ENCODE assay signal across 8 mouse cellular contexts in the genomic region with DNA sequence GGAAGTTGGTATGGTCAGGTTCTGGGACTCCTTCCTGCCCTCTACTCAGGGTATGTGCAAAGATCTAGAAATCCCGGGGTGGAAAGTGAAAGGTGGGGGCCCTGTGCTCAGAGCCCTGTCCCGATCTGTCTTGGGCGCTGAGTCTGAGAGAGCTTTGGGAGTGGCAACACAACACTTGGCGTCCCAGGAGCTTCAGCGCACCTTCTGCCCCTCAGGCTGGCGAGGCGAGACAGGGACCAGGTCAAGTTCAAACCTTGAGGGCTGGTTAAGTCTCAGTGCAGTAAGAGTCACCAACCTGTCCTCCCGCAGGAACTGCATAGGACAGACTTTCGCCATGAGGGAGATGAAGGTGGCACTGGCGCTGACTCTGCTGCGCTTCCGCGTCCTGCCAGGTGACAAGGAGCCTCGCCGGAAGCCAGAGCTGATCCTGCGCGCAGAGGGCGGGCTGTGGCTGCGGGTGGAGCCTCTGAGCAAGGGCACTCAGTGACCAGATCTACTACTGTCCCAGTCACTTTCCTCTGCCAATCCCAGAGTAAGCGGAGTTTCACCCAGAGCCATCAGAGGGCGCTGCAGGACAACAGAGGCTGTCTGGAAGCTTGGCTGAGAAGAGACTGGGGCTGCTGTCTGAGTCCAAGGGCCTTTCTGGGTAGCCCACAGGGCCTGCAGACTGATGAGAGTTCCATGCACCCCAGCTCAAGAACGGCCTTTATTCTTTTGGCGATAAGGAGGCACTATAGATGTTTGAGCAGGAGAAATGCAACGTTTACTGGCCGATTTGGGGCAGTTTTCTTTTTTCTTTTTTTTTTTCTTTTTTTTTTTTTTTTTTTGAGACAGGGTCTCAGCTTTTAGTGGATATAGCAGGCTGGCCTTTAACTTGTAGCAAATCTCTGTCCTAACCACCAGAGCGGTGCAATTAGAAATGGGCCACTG. TPM values are rescaled to one million over a fixed set of nuclear protein-coding genes. Genes with fewer than 3 reads are reported as not detected.
DNase-seq lines count a peak whose midpoint lies in the region; ATAC-seq and TF ChIP-seq lines count a peak whose summit lies in the region.

No protein-coding gene starts in this region.

- no peak overlapping the region for H3K27ac ChIP-seq in forebrain, embryonic 15.5 days (replicated peaks)
- H3K27ac ChIP-seq in neural tube, embryonic 14.5 days (ENCODE audit: low read depth, low read length), result no peak overlapping the region

- peak overlapping the region; percentile 30 for H3K4me2 ChIP-seq in forebrain, embryonic 15.5 days (replicated peaks)
- peak overlapping the region; percentile 24; the same call in 1 of the 2 replicates for H3K4me2 ChIP-seq in neural tube, embryonic 14.5 days (ENCODE audit: low read depth, low read length)

- no peak overlapping the region for H3K4me3 ChIP-seq in G1E (ENCODE audit: low read depth, low read length)
- no peak overlapping the region for H3K4me3 ChIP-seq in forebrain, embryonic 15.5 days
- H3K4me3 ChIP-seq in neural tube, embryonic 14.5 days (ENCODE audit: low read depth, low read length), result no peak overlapping the region

- H3K9ac ChIP-seq in forebrain, embryonic 15.5 days (replicated peaks), result no peak overlapping the region
- H3K9ac ChIP-seq in neural tube, embryonic 14.5 days (replicated peaks; ENCODE audit: low read depth, low read length), result no peak overlapping the region

- TF ChIP-seq CTCF in G1E (IDR thresholded peaks at IDR 0.05; ENCODE audit: low read depth, low read length), result 0 out of 2 replicates have a peak, but pooled peaks have one; percentile 19

- intact Hi-C loops in heart, postnatal 25 days (cut with DNase I), result loop anchor here (1.0 to 10.0 kb wide), 3 partner anchors 106 to 424 kb away; no protein-coding TSS in a partner anchor

- no peak for DNase-seq in G1E (ENCODE audit: low spot score)
- DNase-seq in cerebellum, adult 11-12 months, result peak; percentile 94
- peak; percentile 64 for DNase-seq in heart, postnatal 25 days (ENCODE audit: low spot score)
- DNase-seq in layer of hippocampus, adult 18-20 months (ENCODE audit: low spot score in 2 of 2), result peak; percentile 66 to 89
- DNase-seq in lung, adult 18-20 months, result peak; percentile 91 to 94
- peak; percentile 90 for DNase-seq in testis, postnatal 10 days (ENCODE audit: low spot score)

- no peaks in the 10 kb centered on the region for H3K36me3 ChIP-seq in G1E (replicated peaks)
- peaks cover 2% of the 10 kb centered on the region; the same call in 1 of the 2 replicates for H3K36me3 ChIP-seq in forebrain, embryonic 15.5 days
- H3K36me3 ChIP-seq in neural tube, embryonic 14.5 days (ENCODE audit: control insufficient read depth, insufficient read depth, low read length), result no peaks in the 10 kb centered on the region; the same call in 1 of the 2 replicates

- ATAC-seq in G1E (ENCODE audit: extremely low read depth, insufficient number of reproducible peaks, low FRiP score, poor library complexity, severe bottlenecking), result no peak
- 0 out of 2 replicates have a peak, but pooled peaks have one; percentile 13 for ATAC-seq in forebrain, embryonic 15.5 days (replicated peaks)
- peak; percentile 69; the same call in 1 of the 2 replicates for ATAC-seq in neural tube, embryonic 14.5 days (ENCODE audit: low read depth)

- H3K4me1 ChIP-seq in G1E (ENCODE audit: insufficient read depth, low read depth, low read length), result no peaks in the 10 kb centered on the region
- H3K4me1 ChIP-seq in forebrain, embryonic 15.5 days, result peaks cover 5% of the 10 kb centered on the region
- no peaks in the 10 kb centered on the region for H3K4me1 ChIP-seq in neural tube, embryonic 14.5 days (ENCODE audit: control insufficient read depth, insufficient read depth, low read length)

- H3K9me3 ChIP-seq in G1E (replicated peaks), result no peaks in the 10 kb centered on the region
- H3K9me3 ChIP-seq in forebrain, embryonic 15.5 days, result no peaks in the 10 kb centered on the region
- no peaks in the 10 kb centered on the region for H3K9me3 ChIP-seq in neural tube, embryonic 14.5 days (ENCODE audit: control insufficient read depth, low read length)

- peaks cover 3% of the 10 kb centered on the region for H3K27me3 ChIP-seq in G1E (ENCODE audit: insufficient read depth, low read length)
- no peaks in the 10 kb centered on the region for H3K27me3 ChIP-seq in forebrain, embryonic 15.5 days
- no peaks in the 10 kb centered on the region for H3K27me3 ChIP-seq in neural tube, embryonic 14.5 days (ENCODE audit: control insufficient read depth, insufficient read depth, low read length)

- 18% methylated on average over 26 of the region's 26 CpGs for WGBS in forebrain, embryonic 15.5 days
- 17% methylated on average over 26 of the region's 26 CpGs for WGBS in neural tube, embryonic 14.5 days

RNA-seq across cellular contexts. Expression of a gene that starts 7.7 kb away (rescaled TPM):
- total RNA-seq in G1E (2014; fragmentation: Nextera tagmentation) (not detected in 2 replicates), G1E (2017) (0.93 and 1.1 TPM in 2 replicates)
- polyA plus RNA-seq in G1E (2012), result not detected in 2 replicates
- polyA plus RNA-seq in forebrain, embryonic 15.5 days (2015; fragmentation: Nextera tagmentation; extraction: Ambion mirVana), result 19.8 and 24.9 TPM in 2 replicates
- total RNA-seq in heart, postnatal 25 days (2021), result 1 to 10 TPM; 6.3 to 6.4 TPM
- 1 to 10 TPM; 5.2 to 6.0 TPM for total RNA-seq in layer of hippocampus, adult 18-20 months (2021)
- 14.0 and 19.0 TPM in 2 replicates for polyA plus RNA-seq in neural tube, embryonic 14.5 days (2014; fragmentation: Nextera tagmentation; extraction: Ambion mirVana)

RNA-seq across cellular contexts. Expression of a gene that starts 22.8 kb away (rescaled TPM):
- 0.24 and 1.5 TPM in 2 replicates for total RNA-seq in G1E (2014; fragmentation: Nextera tagmentation)
- not detected in 2 replicates for total RNA-seq in G1E (2017)
- polyA plus RNA-seq in G1E (2012), result 0.03 TPM in 1 of 2 replicates, not detected in the other
- 7.8 and 8.4 TPM in 2 replicates for polyA plus RNA-seq in forebrain, embryonic 15.5 days (2015; fragmentation: Nextera tagmentation; extraction: Ambion mirVana)
- total RNA-seq in heart, postnatal 25 days (2021), result 1 to 10 TPM; 5.4 to 7.4 TPM
- 1 to 10 TPM; 2.7 to 4.4 TPM for total RNA-seq in layer of hippocampus, adult 18-20 months (2021)
- 12.1 and 13.1 TPM in 2 replicates for polyA plus RNA-seq in neural tube, embryonic 14.5 days (2014; fragmentation: Nextera tagmentation; extraction: Ambion mirVana)
